Mouse (Mus musculus): ENCODE measurements around the gene Clhc1.

DNA sequence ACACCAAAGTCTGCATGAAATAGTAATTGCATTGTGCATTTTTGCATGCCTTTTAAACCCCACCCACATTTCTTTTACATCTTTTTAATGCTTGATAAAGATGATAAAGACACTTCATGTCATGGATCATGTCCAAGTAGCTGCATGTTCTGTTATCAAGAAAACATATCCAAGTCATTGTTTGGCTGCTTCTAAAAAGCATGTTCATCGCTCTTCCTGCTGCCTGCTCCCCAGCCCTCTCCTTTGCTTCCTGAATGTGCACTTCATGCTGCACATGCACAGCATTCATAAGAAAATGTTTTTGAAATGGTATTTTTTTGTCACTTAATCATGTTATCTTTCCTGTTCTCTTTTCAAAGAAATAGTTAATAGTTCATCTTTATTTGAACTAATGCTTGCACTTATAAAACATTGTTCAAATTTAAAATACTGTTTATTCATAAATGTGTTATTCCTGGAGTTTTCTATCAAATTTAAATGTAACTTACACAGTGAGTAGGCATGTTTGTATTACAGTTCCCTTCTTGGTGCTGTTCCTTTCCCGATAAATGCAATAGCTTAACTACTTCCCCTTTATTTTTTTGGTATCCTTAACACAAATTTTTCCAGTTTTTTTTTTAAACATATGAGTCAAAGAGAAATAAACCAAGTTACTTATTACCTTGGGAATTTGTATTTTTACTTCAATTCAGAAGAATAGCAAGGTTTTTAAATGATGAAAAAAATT is 42.7 kb upstream of the Clhc1 start:
- no peak for TF ChIP-seq GATA1 (IDR thresholded peaks at IDR 0.05; ENCODE audit: low read length)
- no peak for TF ChIP-seq TAL1 (IDR thresholded peaks at IDR 0.05; ENCODE audit: low read length)

Measured in erythroblast, embryonic 14.5 days (primary cell).